ENCODE assay signal across 30 mouse cellular contexts in genomic region chr1:85887221-85887620, GRCm38 (mm10). TPM values are rescaled to one million over a fixed set of nuclear protein-coding genes. Genes with fewer than 3 reads are reported as not detected.
"Had no signal": no experiment of that assay in that cellular context is flagged by ENCODE, and none has a peak within 500 bp of the region (broad histone marks: within the 10 kb centered on the region; RNA-seq: fewer than 3 reads in every experiment).

No protein-coding gene starts in this region.

- H3K36me3 ChIP-seq: embryonic facial prominence, embryonic 10.5 days; embryonic facial prominence, embryonic 12.5 days; embryonic facial prominence, embryonic 13.5 days; embryonic facial prominence, embryonic 15.5 days; forebrain, embryonic 10.5 days; forebrain, embryonic 12.5 days; forebrain, embryonic 15.5 days; heart, embryonic 10.5 days had no signal

- ATAC-seq: forebrain, embryonic 13.5 days; forebrain, embryonic 14.5 days; forebrain, embryonic 15.5 days; forebrain, embryonic 16.5 days; forebrain, postnatal 0 days had no signal

- H3K9ac ChIP-seq: embryonic facial prominence, embryonic 12.5 days; embryonic facial prominence, embryonic 13.5 days; embryonic facial prominence, embryonic 15.5 days; forebrain, embryonic 12.5 days; forebrain, embryonic 13.5 days; forebrain, embryonic 15.5 days; forebrain, postnatal 0 days had no signal

- H3K27me3 ChIP-seq: embryonic facial prominence, embryonic 12.5 days; embryonic facial prominence, embryonic 13.5 days; embryonic facial prominence, embryonic 15.5 days; forebrain, embryonic 12.5 days; forebrain, embryonic 13.5 days; forebrain, embryonic 15.5 days had no signal

- DNase-seq: cerebellum, adult 9-11 months; cerebellum, postnatal 10 days; cerebellum, postnatal 14 days; cerebellum, postnatal 25 days; cerebellum, postnatal 36 days; embryo, embryonic 11 days; forebrain, postnatal 0 days; gastrocnemius, adult 2 months; gastrocnemius, postnatal 10 days; gastrocnemius, postnatal 25 days; gastrocnemius, postnatal 36 days; heart, adult 11 months; heart, adult 18-20 months; heart, adult 2 months had no signal

- H3K4me3 ChIP-seq: embryonic facial prominence, embryonic 10.5 days; embryonic facial prominence, embryonic 12.5 days; embryonic facial prominence, embryonic 13.5 days; embryonic facial prominence, embryonic 15.5 days; erythroblast, embryonic 14.5 days; forebrain, embryonic 10.5 days; forebrain, embryonic 12.5 days; forebrain, embryonic 13.5 days; forebrain, embryonic 15.5 days; gastrocnemius, adult 2 months; heart, adult 2 months; heart, embryonic 10.5 days had no signal

- H3K27ac ChIP-seq: embryonic facial prominence, embryonic 10.5 days; embryonic facial prominence, embryonic 12.5 days; embryonic facial prominence, embryonic 13.5 days; embryonic facial prominence, embryonic 15.5 days; forebrain, embryonic 10.5 days; forebrain, embryonic 12.5 days; forebrain, embryonic 13.5 days; forebrain, embryonic 15.5 days; gastrocnemius, adult 2 months; heart, adult 2 months; heart, embryonic 10.5 days had no signal

- H3K4me2 ChIP-seq: embryonic facial prominence, embryonic 12.5 days; embryonic facial prominence, embryonic 13.5 days; embryonic facial prominence, embryonic 15.5 days; forebrain, embryonic 12.5 days; forebrain, embryonic 13.5 days; forebrain, embryonic 15.5 days had no signal

- H3K4me1 ChIP-seq: embryonic facial prominence, embryonic 10.5 days; embryonic facial prominence, embryonic 12.5 days; embryonic facial prominence, embryonic 13.5 days; embryonic facial prominence, embryonic 15.5 days; forebrain, embryonic 10.5 days; forebrain, embryonic 12.5 days; forebrain, embryonic 13.5 days; forebrain, embryonic 15.5 days had no signal

- H3K9me3 ChIP-seq: embryonic facial prominence, embryonic 15.5 days; forebrain, embryonic 15.5 days; heart, embryonic 10.5 days had no signal

RNA-seq across cellular contexts. Expression of gene 4933407L21Rik, which starts 41.1 kb away (rescaled TPM):
- total RNA-seq: common myeloid progenitor, adult 5-6 weeks; gastrocnemius, postnatal 10 days; gastrocnemius, postnatal 25 days; gastrocnemius, postnatal 36 days; granulocyte monocyte progenitor cell, adult 5-6 weeks; heart, adult 18-20 months; heart, adult 2 months; heart, adult 8-10 months had no signal
- polyA plus RNA-seq: embryonic facial prominence, embryonic 11.5 days; erythroblast, embryonic 14.5 days; heart, adult 2 months; heart, embryonic 10.5 days had no signal
